Mouse (Mus musculus) lung, postnatal 0 days (tissue): ENCODE results near the gene Zfp524.

Source experiments
- CTCF ChIP-seq: IDR thresholded peaks from 2 replicates; pipeline ENCODE4 v1.5.1; 2016; ENCODE audit warnings: antibody characterized with exemption, mild to moderate bottlenecking
- EP300 ChIP-seq: IDR thresholded peaks from 2 replicates; pipeline ENCODE4 v1.6.1; 2016; ENCODE audit warnings: antibody characterized with exemption, mild to moderate bottlenecking, control low read depth

GRCm38 (mm10) chr7:5059421-5059820 is 45.2 kb downstream of the Zfp524 start:
- TF ChIP-seq CTCF (no peak), EP300 (no peak)
